Mouse (Mus musculus) left cerebral cortex, adult 2 months (tissue): ENCODE data around the gene Gm7534. TPM values are rescaled to one million over a fixed set of nuclear protein-coding genes. Genes with fewer than 3 reads are reported as not detected.
"Not testable (repeated sequence)": the region's sequence is repeated elsewhere in the genome, so short reads cannot be mapped to it uniquely, and the experiment has no call there.

Source experiments
- DNase-seq, 2 experiments: peaks; one replicate each; pipeline ENCODE4 v3.0.0; 2021 to 2022; ENCODE audit warnings: low spot score in 2 of 2, mixed read lengths in 1 of 2; ENCODE audit errors: extremely low spot score in 1 of 2
- H3K27ac ChIP-seq: fragments of 200-600 bp; 2 replicates; pipeline ENCODE4 v1.8.1; 2022
- H3K4me3 ChIP-seq: fragments of 200-600 bp; 2 replicates; pipeline ENCODE4 v1.8.1; 2022
- CTCF ChIP-seq: fragments of 200-600 bp; IDR thresholded peaks from 2 replicates; pipeline ENCODE4 v1.8.1; 2022; ENCODE audit warnings: antibody characterized with exemption, mild to moderate bottlenecking, moderate library complexity
- intact Hi-C: fragments of 180-260 bp; cut with DNase I; formaldehyde crosslinking; loops from one replicate; pipeline ENCODE4 v1.15.1; 2025
- total RNA-seq, 2 experiments: library from RNA; stranded (reverse); gene quantifications; 2 replicates each; pipeline ENCODE4 v1.2.3; 2021

Gm7534 gene
- total RNA-seq, 2 experiments from 2014 or later = not detected

GRCm38 (mm10) chr4:134186268-134186667 is 16.5 kb downstream of the Gm7534 start:
- intact Hi-C loops = loop anchor here (2.0 to 10.0 kb wide), 3 partner anchors 59 to 289 kb away; partner anchors contain the start of genes Pdik1l and Zfp593
- Histone ChIP-seq H3K4me3 (peak overlapping the region; percentile 66), H3K27ac (peak overlapping the region; percentile 63)
- no peak for TF ChIP-seq CTCF
- DNase-seq = no peak

GRCm38 (mm10) chr4:134185569-134185968 is 17.2 kb downstream of the Gm7534 start:
- intact Hi-C loops = loop anchor here (10.0 kb wide), 1 partner anchor 289 kb away; no protein-coding TSS in a partner anchor
- no peak overlapping the region for H3K27ac ChIP-seq

DNA sequence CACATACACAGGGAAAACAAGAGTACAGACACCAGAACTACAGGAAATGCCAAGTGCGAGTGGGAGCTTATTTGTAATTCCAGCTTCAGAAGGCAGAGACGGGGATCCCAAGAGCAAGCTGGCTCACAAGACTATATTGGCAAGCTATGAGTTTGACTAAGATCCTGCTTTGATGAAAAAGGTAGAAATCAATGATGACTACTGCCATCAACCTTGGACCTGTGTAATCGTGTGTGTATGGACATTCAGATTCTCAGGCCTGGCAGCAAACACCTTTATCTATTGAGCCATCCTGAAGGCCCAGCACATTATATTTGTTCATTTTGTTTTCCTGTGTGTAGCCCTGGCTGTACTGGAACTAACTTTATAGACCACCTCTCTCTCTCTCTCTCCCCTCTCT is 19.1 kb downstream of the Gm7534 start:
- TF ChIP-seq CTCF = no peak
- intact Hi-C loops = loop anchor here (10.0 kb wide), 1 partner anchor 291 kb away; no protein-coding TSS in a partner anchor
- no peak overlapping the region for H3K4me3 ChIP-seq
- H3K27ac ChIP-seq = no peak overlapping the region
- no peak for DNase-seq

More at GRCm38 (mm10) chr4:134185569-134185968, 17.2 kb downstream of the Gm7534 start:
- no peak for DNase-seq
- H3K4me3 ChIP-seq = no peak overlapping the region
- no peak for TF ChIP-seq CTCF

DNA sequence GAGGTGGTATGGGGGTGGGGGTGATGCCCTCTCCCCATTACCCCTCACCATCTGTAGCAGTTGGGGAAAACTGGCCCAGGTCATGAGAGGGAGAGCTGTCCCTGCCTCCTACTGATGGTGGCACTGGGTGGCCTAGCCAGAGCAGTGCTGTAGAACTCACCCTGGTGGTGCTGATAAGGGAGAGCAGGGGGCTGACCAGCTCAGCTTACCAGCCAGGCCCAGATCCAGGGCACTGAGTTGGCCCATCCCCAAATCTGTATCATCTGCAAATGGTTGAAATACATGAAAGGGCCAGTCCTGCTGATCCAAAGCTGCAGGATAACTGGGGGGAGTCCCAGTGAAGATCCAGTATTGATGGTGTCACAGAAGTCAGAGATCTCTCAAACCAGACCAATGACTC is 21.0 kb downstream of the Gm7534 start:
- TF ChIP-seq CTCF = no peak
- DNase-seq = no peak
- Histone ChIP-seq H3K4me3 (no peak overlapping the region), H3K27ac (no peak overlapping the region)
- intact Hi-C loops = loop anchor here (10.0 kb wide), 1 partner anchor 293 kb away; no protein-coding TSS in a partner anchor

DNA sequence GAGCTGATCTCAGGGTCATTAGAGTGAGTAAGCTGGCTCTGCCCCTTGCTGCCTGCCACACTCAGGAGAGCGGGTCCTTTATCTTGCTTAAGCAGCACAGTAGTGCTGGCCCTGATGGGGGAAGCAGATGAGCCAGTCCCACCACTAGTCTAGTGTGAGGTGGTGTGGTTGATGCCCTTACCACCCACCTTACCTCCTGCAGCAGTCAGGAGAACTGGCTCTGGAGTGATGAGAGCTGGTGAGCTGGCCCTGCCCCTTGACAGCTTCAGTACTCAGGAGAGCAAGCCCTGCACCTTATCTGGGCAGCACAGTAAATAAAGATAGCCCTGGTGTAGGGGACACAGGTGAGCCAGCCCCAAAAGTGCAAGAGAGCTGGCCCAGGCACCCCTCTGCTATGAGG is 21.7 kb downstream of the Gm7534 start:
- DNase-seq = no peak
- no peak overlapping the region for H3K27ac ChIP-seq
- intact Hi-C loops = loop anchor here (10.0 kb wide), 1 partner anchor 294 kb away; no protein-coding TSS in a partner anchor
- no peak overlapping the region for H3K4me3 ChIP-seq
- TF ChIP-seq CTCF = no peak

- intact Hi-C loops = no loop called here
- H3K27ac ChIP-seq = no peak overlapping the region
- no peak overlapping the region for H3K4me3 ChIP-seq
- TF ChIP-seq CTCF = no peak
- DNase-seq = no peak
Observed at GRCm38 (mm10) chr4:134172391-134172790, 30.4 kb downstream of the Gm7534 start.

- no peak overlapping the region for H3K4me3 ChIP-seq
- peak; percentile 13 for TF ChIP-seq CTCF
- intact Hi-C loops = no loop called here
- no peak for DNase-seq
- no peak overlapping the region for H3K27ac ChIP-seq
Observed at GRCm38 (mm10) chr4:134166906-134167305, 35.9 kb downstream of the Gm7534 start.

- no peak for DNase-seq
- TF ChIP-seq CTCF = no peak
- no peak overlapping the region for H3K4me3 ChIP-seq
- no peak overlapping the region for H3K27ac ChIP-seq
- intact Hi-C loops = no loop called here
Observed at GRCm38 (mm10) chr4:134165548-134166465, 37.0 kb downstream of the Gm7534 start.

DNA sequence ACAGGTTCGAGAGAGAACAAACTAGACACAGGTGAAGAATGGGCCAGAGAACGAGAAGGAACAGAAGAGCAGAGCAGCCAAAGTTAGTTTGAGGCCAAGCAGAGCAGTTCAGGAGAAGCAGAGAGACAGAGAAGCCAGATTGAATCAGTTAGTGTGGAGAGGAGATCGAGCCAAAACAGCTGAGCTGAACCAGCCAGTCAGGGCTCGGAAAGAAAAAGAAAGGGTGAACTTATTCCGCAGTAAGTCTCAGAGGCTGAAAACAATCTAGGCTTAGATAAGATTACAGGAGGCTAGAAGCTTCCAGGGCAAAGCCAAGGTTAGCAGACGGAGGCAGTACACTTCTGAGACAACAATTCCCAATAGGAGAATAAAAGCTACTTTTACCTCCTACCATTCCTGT is 37.8 kb downstream of the Gm7534 start:
- Histone ChIP-seq H3K27ac (no peak overlapping the region), H3K4me3 (no peak overlapping the region)
- intact Hi-C loops = no loop called here
- TF ChIP-seq CTCF = no peak
- DNase-seq = no peak

- TF ChIP-seq CTCF = no peak
- intact Hi-C loops = no loop called here
- no peak overlapping the region for H3K27ac ChIP-seq
- no peak overlapping the region for H3K4me3 ChIP-seq
- DNase-seq = no peak
Observed at GRCm38 (mm10) chr4:134164591-134164990, 38.2 kb downstream of the Gm7534 start.

DNA sequence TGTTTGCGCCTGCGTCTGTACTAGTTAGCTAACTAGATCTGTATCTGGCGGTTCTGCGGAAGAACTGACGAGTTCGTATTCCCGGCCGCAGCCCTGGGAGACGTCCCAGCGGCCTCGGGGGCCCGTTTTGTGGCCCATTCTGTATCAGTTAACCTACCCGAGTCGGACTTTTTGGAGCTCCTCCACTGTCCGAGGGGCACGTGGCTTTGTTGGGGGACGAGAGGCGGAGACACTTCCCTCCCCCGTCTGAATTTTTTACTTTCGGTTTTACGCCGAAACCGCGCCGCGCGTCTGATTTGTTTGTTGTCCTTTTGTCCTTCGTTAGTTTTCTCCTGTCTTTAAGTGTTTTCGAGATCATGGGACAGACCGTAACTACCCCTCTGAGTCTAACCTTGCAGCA is 42.7 kb downstream of the Gm7534 start:
- intact Hi-C loops = not testable (repeated sequence)

GRCm38 (mm10) chr4:134158774-134159173 is 44.0 kb downstream of the Gm7534 start:
- Histone ChIP-seq H3K27ac (no peak overlapping the region), H3K4me3 (no peak overlapping the region)
- no peak for DNase-seq
- intact Hi-C loops = no loop called here
- TF ChIP-seq CTCF = no peak

More for the DNA sequence above, 42.7 kb downstream of the Gm7534 start:
- peak; percentile 13 to 21 for DNase-seq
- peak overlapping the region; percentile 47 for H3K4me3 ChIP-seq
- H3K27ac ChIP-seq = not testable (repeated sequence)
